Mouse (Mus musculus): ENCODE measurements at regions not wholly inside any gene's neighbourhood (a gene's known extent, or its start where the extent isn't known, plus 50 kb on each side); places are given as distances from the start of the nearest gene placed in this dataset.

DNA sequence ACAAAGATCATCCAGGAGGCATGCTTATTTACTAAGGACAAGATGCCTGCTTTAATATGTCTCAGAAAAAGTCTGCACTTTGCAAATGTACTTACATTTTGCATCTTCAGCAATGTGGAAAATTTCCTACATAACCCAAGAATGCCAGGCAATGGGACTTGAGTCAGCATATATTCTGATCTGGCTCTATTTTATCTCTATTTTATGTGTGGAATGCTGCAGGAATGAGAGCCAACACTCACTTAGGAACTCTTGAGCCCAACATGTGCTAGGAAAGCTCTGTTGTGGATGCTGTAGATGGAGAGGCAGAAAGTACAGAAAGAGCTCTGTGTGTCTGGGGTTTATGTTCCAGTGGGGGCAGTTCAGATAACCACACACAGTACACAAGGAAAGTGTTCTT, 99.0 kb upstream of the Cd93 start:
- ATAC-seq (ENCODE audit: low read depth), result no peak
- no peak overlapping the region for H3K4me3 ChIP-seq
- no peak overlapping the region for H3K9ac ChIP-seq
- H3K36me3 ChIP-seq, result no peaks in the 10 kb centered on the region
- no peaks in the 10 kb centered on the region for H3K9me3 ChIP-seq
- H3K27me3 ChIP-seq, result no peaks in the 10 kb centered on the region
- no peak overlapping the region for H3K4me2 ChIP-seq
- no peaks in the 10 kb centered on the region for H3K4me1 ChIP-seq (replicated peaks)
- no peak overlapping the region for H3K27ac ChIP-seq (replicated peaks)

DNA sequence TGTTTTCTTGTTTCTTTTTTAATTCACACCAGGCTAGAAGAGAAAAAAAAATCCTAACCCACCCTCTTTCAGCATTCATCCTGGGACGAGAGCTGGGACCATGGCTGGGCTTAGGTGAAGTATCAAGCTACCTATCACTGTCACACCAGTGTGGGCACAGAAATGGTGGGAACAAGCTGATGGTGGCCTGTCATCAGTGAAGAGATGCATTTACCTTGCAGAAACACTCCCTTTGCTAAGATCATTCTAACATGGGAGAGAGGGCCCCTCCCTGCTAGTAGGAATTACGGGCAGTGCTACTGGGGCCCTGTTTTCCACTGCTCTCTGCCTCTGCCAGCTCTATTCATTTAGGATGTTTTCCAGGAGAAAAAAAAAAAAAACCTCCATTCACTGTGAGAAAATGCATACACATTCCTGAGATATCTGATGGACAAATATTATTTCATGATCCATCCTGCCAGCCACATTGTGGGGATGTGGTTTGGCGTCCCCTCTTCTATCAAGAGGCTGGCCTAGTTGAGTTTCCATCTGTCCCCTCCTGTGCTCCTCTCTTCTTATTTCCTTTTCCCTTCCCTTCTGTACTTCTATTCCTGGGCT, 94.6 kb upstream of the Cd93 start:
- Histone ChIP-seq H3K9me3 (no peaks in the 10 kb centered on the region), H3K4me2 (no peak overlapping the region), H3K9ac (no peak overlapping the region), H3K27ac (replicated peaks) (no peak overlapping the region), H3K4me3 (no peak overlapping the region), H3K4me1 (replicated peaks) (no peaks in the 10 kb centered on the region), H3K36me3 (no peaks in the 10 kb centered on the region), H3K27me3 (no peaks in the 10 kb centered on the region)
- ATAC-seq (ENCODE audit: low read depth), result no peak
- WGBS, result 81% methylated on average over 3 of the region's 3 CpGs

GRCm38 (mm10) chr2:148537251-148537650, 93.9 kb upstream of the Cd93 start:
- WGBS, result 93% methylated on average over 5 of the region's 5 CpGs
- Histone ChIP-seq H3K4me2 (no peak overlapping the region), H3K9ac (no peak overlapping the region), H3K27me3 (no peaks in the 10 kb centered on the region), H3K27ac (replicated peaks) (no peak overlapping the region), H3K4me3 (no peak overlapping the region), H3K4me1 (replicated peaks) (no peaks in the 10 kb centered on the region), H3K9me3 (no peaks in the 10 kb centered on the region), H3K36me3 (no peaks in the 10 kb centered on the region)
- ATAC-seq (ENCODE audit: low read depth), result no peak

DNA sequence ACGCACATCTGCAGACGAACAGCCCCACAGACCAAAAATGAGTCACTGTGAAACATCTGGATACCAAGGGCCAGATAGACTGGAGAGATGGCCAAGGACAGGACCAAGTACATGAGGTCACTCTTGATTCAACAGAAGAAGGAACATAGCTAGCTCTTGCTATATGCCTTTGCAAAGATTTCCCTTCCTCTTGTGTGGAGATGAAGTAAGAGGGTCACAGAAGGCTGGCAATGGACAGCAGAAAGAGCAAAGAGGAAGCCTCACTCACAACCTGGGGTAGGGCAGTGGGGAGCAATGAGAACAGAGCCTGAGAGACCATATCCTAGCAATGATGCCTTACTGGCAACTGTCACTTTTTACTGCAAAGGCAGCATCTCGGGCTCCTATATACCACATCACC, 93.2 kb upstream of the Cd93 start:
- H3K4me2 ChIP-seq, result no peak overlapping the region
- no peaks in the 10 kb centered on the region for H3K9me3 ChIP-seq
- H3K4me1 ChIP-seq (replicated peaks), result no peaks in the 10 kb centered on the region
- H3K36me3 ChIP-seq, result no peaks in the 10 kb centered on the region
- H3K27me3 ChIP-seq, result no peaks in the 10 kb centered on the region
- ATAC-seq (ENCODE audit: low read depth), result no peak
- no peak overlapping the region for H3K27ac ChIP-seq (replicated peaks)
- no peak overlapping the region for H3K9ac ChIP-seq
- no peak overlapping the region for H3K4me3 ChIP-seq
- WGBS, result 94% methylated on average over 3 of the region's 3 CpGs

DNA sequence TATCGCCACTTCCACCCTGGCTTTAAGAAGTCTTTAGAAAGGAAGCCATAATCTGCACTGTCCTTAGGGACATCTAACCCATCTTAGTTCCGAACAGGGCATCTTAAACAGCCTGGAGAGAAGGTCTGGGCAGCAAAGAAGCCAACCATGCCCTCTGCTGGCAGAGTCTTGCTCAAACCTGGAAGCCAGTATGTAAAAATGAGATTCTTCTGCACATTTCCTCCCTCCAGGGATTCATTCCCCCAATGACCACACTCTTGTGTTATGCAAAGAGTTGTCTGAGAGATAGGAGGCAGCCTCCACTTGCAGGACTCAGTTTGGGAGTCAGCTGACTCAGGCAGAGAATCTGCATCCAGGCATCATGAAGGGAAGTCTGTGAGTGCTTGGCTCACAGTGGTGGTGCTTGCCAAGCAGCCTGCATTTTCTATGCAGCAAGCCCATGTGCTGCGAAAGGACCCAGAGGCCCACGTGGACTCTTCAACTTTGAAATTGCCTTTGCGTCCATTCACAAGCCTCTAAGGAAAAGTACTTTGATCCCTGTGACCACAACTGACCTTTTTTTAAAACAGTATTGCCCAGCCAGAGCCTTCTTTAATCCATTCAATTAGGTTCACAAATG, 92.3 kb upstream of the Cd93 start:
- Histone ChIP-seq H3K4me1 (replicated peaks) (no peaks in the 10 kb centered on the region), H3K4me3 (no peak overlapping the region), H3K36me3 (no peaks in the 10 kb centered on the region), H3K9ac (no peak overlapping the region), H3K27ac (replicated peaks) (no peak overlapping the region), H3K27me3 (no peaks in the 10 kb centered on the region), H3K9me3 (no peaks in the 10 kb centered on the region), H3K4me2 (no peak overlapping the region)
- no peak for ATAC-seq (ENCODE audit: low read depth)
- 60% methylated on average over 5 of the region's 5 CpGs for WGBS

DNA sequence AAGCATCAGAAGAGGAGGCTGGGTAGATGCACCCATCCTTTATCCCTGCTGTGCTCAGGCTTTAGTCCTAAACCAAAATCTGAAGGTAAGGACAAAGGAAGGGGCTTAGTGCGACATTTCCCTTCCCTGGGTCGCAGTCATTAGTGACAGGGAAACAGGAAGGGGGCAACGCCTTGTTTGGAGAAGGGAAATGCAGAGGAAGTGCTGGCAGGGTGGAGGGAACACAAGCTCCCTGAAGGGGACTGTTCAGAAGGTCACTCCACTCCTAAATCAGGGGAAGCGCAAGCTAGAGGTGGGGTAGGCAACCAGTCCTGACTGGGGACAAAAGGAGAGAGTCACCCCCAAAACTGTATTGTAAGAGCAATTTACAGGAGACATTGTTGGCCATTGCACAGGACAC, 88.7 kb upstream of the Cd93 start:
- H3K9ac ChIP-seq, result no peak overlapping the region
- 62% methylated on average over 4 of the region's 4 CpGs for WGBS

GRCm38 (mm10) chr2:148530546-148530945, 87.2 kb upstream of the Cd93 start:
- no peaks in the 10 kb centered on the region for H3K4me1 ChIP-seq (replicated peaks)
- no peak overlapping the region for H3K4me2 ChIP-seq
- H3K9me3 ChIP-seq, result no peaks in the 10 kb centered on the region
- 71% methylated on average over 4 of the region's 4 CpGs for WGBS
- H3K36me3 ChIP-seq, result no peaks in the 10 kb centered on the region
- H3K27me3 ChIP-seq, result no peaks in the 10 kb centered on the region
- no peak for ATAC-seq (ENCODE audit: low read depth)
- no peak overlapping the region for H3K4me3 ChIP-seq
- H3K9ac ChIP-seq, result no peak overlapping the region
- H3K27ac ChIP-seq (replicated peaks), result no peak overlapping the region

More for the DNA sequence above, 88.7 kb upstream of the Cd93 start:
- no peaks in the 10 kb centered on the region for H3K27me3 ChIP-seq
- H3K4me1 ChIP-seq (replicated peaks), result no peaks in the 10 kb centered on the region
- H3K4me3 ChIP-seq, result no peak overlapping the region
- no peak overlapping the region for H3K27ac ChIP-seq (replicated peaks)
- no peak for ATAC-seq (ENCODE audit: low read depth)
- no peaks in the 10 kb centered on the region for H3K9me3 ChIP-seq
- H3K4me2 ChIP-seq, result no peak overlapping the region
- no peaks in the 10 kb centered on the region for H3K36me3 ChIP-seq

DNA sequence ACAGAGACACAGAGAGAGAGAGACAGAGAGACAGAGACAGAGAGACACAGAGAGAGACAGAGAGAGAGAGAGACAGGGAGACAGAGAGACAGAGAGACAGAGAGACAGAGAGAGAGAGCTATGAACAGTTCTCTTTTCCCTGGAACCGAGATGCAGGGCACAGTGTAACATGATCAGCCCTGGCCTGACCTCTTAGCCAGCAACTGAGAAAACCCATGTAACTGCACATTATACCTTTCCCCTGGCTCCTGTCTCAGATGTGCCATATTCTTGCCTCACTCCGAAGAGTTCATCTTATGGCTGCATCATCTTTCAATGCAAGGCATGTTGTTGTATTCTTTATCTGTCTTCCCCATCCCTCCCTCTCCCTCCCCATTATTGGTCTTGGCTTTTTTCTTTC, 86.5 kb upstream of the Cd93 start:
- no peaks in the 10 kb centered on the region for H3K27me3 ChIP-seq
- ATAC-seq (ENCODE audit: low read depth), result no peak
- WGBS, result 53% methylated on average over 2 of the region's 2 CpGs
- no peak overlapping the region for H3K9ac ChIP-seq
- no peak overlapping the region for H3K4me3 ChIP-seq
- no peak overlapping the region for H3K27ac ChIP-seq (replicated peaks)
- H3K4me2 ChIP-seq, result no peak overlapping the region
- no peaks in the 10 kb centered on the region for H3K4me1 ChIP-seq (replicated peaks)
- H3K9me3 ChIP-seq, result no peaks in the 10 kb centered on the region
- H3K36me3 ChIP-seq, result no peaks in the 10 kb centered on the region

GRCm38 (mm10) chr2:148527755-148528154, 84.4 kb upstream of the Cd93 start:
- no peak overlapping the region for H3K4me3 ChIP-seq
- no peak overlapping the region for H3K9ac ChIP-seq
- H3K9me3 ChIP-seq, result no peaks in the 10 kb centered on the region
- ATAC-seq (ENCODE audit: low read depth), result no peak
- no peaks in the 10 kb centered on the region for H3K36me3 ChIP-seq
- 90% methylated on average over 5 of the region's 5 CpGs for WGBS
- H3K4me1 ChIP-seq (replicated peaks), result no peaks in the 10 kb centered on the region
- no peaks in the 10 kb centered on the region for H3K27me3 ChIP-seq
- H3K4me2 ChIP-seq, result no peak overlapping the region
- no peak overlapping the region for H3K27ac ChIP-seq (replicated peaks)

DNA sequence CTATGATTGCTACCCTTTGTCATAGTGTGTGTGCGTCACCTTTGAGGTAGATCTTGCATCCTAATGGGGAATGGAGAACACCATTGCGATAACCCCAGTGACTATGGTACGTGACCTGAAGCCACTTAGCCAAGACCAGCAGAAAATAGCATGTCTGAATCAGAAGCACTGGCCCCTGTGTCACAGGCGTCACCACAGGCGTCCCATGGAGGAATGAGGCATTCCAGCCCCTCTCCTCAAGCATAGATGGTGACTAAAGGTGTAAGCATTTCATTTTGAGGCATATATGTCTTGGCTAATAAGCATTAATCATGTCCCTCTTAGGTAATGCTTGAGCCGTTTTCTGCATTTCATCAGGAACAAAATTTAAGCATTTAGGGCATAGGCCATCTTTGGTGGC, 82.1 kb upstream of the Cd93 start:
- Histone ChIP-seq H3K4me1 (replicated peaks) (no peaks in the 10 kb centered on the region), H3K4me2 (no peak overlapping the region), H3K9me3 (no peaks in the 10 kb centered on the region), H3K27me3 (no peaks in the 10 kb centered on the region), H3K27ac (replicated peaks) (no peak overlapping the region), H3K9ac (no peak overlapping the region), H3K36me3 (no peaks in the 10 kb centered on the region), H3K4me3 (no peak overlapping the region)
- no peak for ATAC-seq (ENCODE audit: low read depth)
- 89% methylated on average over 6 of the region's 6 CpGs for WGBS

DNA sequence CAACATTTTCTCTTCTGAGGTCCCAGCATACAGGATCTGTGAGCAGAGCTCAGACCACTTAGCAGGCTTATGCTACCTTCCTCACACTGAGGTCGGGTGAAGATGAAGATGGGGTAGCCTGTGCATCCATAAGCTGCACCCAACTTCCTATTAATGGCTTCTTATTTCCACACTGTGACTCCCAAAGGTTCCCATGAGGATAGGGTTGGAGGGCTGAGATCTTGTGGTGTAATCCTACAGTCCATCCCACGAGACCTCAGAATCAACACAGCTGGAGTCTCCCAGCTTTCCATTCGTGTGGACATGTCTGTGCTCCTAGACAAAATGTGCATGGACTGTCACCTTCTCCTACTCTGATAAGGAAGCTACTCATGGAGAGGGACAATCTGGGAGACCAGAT, 80.0 kb upstream of the Cd93 start:
- WGBS, result 82% methylated on average over 3 of the region's 3 CpGs
- no peak for ATAC-seq (ENCODE audit: low read depth)

DNA sequence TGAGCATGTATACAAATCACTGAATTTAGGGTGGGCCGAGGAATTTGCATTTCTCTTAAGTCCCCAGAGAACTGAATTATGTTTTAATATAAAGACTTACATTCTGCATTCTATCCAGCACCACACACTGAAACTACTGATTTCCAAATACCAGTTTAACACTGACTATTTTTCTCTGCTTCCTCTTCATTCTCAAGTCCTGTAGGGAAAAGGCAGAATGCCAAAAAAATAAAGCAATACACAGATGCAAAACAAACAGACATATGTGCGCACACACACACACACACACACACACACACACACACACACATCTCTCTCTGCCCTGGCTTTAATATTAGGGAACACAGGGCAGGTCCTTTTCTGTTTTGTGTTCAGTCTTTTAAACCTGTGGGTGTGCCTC, 79.6 kb upstream of the Cd93 start:
- H3K4me1 ChIP-seq (replicated peaks), result no peaks in the 10 kb centered on the region
- ATAC-seq (ENCODE audit: low read depth), result no peak
- no peaks in the 10 kb centered on the region for H3K27me3 ChIP-seq
- H3K36me3 ChIP-seq, result no peaks in the 10 kb centered on the region
- no peaks in the 10 kb centered on the region for H3K9me3 ChIP-seq
- H3K9ac ChIP-seq, result no peak overlapping the region
- 82% methylated on average over 2 of the region's 2 CpGs for WGBS
- H3K27ac ChIP-seq (replicated peaks), result no peak overlapping the region
- no peak overlapping the region for H3K4me3 ChIP-seq
- H3K4me2 ChIP-seq, result no peak overlapping the region

More for the DNA sequence above, 80.0 kb upstream of the Cd93 start:
- Histone ChIP-seq H3K4me3 (no peak overlapping the region), H3K36me3 (no peaks in the 10 kb centered on the region), H3K27me3 (no peaks in the 10 kb centered on the region), H3K9me3 (no peaks in the 10 kb centered on the region), H3K9ac (no peak overlapping the region), H3K4me1 (replicated peaks) (no peaks in the 10 kb centered on the region), H3K4me2 (no peak overlapping the region), H3K27ac (replicated peaks) (no peak overlapping the region)

- no peak for ATAC-seq (ENCODE audit: low read depth)
- no peaks in the 10 kb centered on the region for H3K27me3 ChIP-seq
- H3K9me3 ChIP-seq, result no peaks in the 10 kb centered on the region
- WGBS, result 64% methylated on average over 5 of the region's 5 CpGs
- no peak overlapping the region for H3K9ac ChIP-seq
- no peaks in the 10 kb centered on the region for H3K36me3 ChIP-seq
- no peak overlapping the region for H3K4me3 ChIP-seq
- H3K4me1 ChIP-seq (replicated peaks), result no peaks in the 10 kb centered on the region
- no peak overlapping the region for H3K4me2 ChIP-seq
- H3K27ac ChIP-seq (replicated peaks), result no peak overlapping the region
Observed at GRCm38 (mm10) chr2:148521966-148522575, 78.7 kb upstream of the Cd93 start.

All from neural tube, embryonic 13.5 days (tissue).